Mouse (Mus musculus) bone marrow, adult 2 months (tissue): ENCODE data around the gene Caprin2.

Experiments
- CTCF ChIP-seq: fragments of 200-500 bp; IDR thresholded peaks from 2 replicates; pipeline ENCODE4 v1.5.1; 2011; ENCODE audit warnings: low read length, control low read depth; ENCODE audit not compliant: control insufficient read depth, insufficient read depth
- POLR2A ChIP-seq: fragments of 200-500 bp; IDR thresholded peaks from 2 replicates; pipeline ENCODE4 v1.6.1; 2011; ENCODE audit warnings: low read depth, mild to moderate bottlenecking, control low read depth, low read length, borderline replicate concordance; ENCODE audit not compliant: control insufficient read depth

DNA sequence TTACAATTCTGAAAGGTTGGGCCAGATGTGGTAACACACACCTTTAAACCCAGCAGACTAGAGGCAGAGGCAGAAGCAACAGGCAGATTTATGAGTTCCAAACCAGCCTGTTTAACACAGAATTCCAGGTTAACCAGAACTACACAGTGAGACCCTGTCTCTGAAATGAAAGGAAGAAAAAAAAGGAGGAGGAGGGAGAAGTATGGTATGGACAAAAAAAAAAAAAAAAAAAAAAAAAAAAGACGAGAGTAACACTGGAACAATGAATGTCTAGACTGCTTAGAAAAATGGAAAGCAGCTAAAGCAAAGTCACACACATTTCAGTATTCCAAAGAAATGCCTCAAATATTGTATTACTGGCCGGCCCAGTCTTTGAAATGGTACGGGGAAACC is 65.7 kb downstream of the Caprin2 start:
- TF ChIP-seq CTCF = no peak
- TF ChIP-seq POLR2A = no peak
